Mouse (Mus musculus): ENCODE measurements at regions not wholly inside any gene's neighbourhood (a gene's known extent, or its start where the extent isn't known, plus 50 kb on each side); places are given as distances from the start of the nearest gene placed in this dataset.

DNA sequence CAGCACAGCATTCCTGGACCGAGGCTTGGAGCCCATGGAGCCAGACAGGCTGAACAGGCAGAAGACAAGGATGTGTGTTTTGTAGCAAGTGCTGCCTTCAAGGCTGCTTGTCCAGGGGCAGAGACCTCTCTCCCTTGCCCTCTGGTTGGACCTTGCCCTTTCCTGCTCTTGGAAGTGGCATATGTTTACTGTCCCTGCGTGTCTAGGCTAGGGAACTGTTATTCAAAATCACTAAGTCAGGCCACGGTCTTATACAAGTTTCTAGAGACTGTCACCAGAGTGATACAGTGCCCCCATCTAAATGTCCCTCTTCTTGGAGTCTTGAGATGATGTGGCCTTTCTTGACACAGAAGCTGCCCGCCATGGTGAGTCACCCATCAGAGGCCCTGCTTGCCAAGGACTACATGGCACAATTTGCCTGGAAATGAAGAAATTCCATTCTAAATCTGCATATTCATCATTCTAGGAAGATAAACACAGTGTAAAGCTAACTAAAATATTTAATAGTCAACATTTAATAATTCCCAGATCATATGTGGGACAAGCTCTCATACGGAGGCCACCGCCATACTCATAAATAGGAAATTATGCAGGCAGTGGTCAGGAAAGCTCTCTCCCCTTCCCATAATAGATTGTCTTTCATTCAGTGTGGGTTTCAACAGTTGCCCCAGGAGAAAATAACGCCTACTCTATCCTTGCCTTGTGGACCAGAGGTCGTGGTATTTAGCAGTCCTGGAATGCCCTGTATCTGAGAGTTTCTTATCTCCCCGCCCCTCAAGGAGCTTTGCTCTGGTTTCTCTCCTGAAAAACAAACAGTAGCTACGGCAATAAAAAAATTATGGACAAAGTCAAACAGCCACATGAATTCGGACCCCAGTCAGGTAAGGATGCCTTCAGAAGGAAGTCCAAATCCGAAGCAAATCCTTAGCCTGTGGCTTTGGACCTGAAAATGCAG, 50.9 kb upstream of the Lmo4 start:
- no peak for DNase-seq (ENCODE audit: low spot score in 2 of 2)

All from cerebellum, postnatal 4 days (tissue).